Mouse (Mus musculus): ENCODE data around the gene Rasl11a. TPM values are rescaled to one million over a fixed set of nuclear protein-coding genes. Genes with fewer than 3 reads are reported as not detected.
"Not testable (repeated sequence)": the region's sequence is repeated elsewhere in the genome, so short reads cannot be mapped to it uniquely, and the experiment has no call there.

Rasl11a gene
- polyA plus RNA-seq, 1 experiment from 2014 or later, result 10.2 TPM

DNA sequence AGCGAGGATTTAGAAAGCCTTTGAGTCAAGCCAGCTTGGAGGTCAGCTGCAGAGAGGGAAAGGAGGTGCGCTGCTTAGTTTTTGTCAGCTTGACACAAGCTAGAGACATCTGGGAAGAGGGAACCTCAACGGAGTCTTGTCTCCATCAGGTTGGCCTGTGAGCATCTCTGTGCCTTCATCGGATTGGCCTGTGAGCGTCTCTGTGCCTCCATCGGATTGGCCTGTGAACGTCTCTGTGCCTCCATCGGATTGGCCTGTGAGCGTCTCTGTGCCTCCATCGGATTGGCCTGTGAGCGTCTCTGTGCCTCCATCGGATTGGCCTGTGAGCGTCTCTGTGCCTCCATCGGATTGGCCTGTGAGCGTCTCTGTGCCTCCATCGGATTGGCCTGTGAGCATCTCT, 50.8 kb downstream of the Rasl11a start:
- H3K4me1 ChIP-seq (ENCODE audit: control insufficient read depth, insufficient read depth, low read length); H3K9ac ChIP-seq (ENCODE audit: low read depth, low read length); H3K9me3 ChIP-seq (replicated peaks; ENCODE audit: control insufficient read depth, low read length, poor library complexity, severe bottlenecking); H3K4me3 ChIP-seq (ENCODE audit: low read depth, low read length); ATAC-seq; H3K4me2 ChIP-seq (ENCODE audit: low read length); H3K27me3 ChIP-seq (ENCODE audit: control insufficient read depth, insufficient read depth, low read depth, low read length); H3K36me3 ChIP-seq (ENCODE audit: control insufficient read depth, insufficient read depth, low read length); H3K27ac ChIP-seq (ENCODE audit: low read length): not testable (repeated sequence)
- WGBS, result 94% methylated on average over 14 of the region's 16 CpGs

DNA sequence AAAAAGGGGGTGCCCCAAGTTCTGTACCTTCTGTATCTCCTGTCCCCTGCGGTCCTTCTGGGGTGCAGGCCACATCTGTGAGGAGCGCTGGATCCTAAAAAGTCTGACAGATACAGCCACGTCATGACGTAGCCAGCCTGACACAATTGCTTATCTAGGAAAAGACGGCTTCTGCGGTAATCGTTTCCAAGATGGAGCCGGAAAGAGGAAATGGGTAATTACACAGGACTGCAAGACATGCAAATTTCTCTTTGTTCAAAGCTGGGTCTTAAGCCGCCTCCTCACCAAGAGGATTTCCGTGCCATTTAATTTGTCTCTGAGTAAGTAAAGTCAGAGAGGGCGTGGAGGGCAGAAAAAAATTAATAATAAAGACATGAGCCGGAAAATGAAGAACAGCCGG, 52.1 kb downstream of the Rasl11a start:
- ATAC-seq, result no peak
- no peak overlapping the region for H3K4me3 ChIP-seq (ENCODE audit: low read depth, low read length)
- H3K9ac ChIP-seq (ENCODE audit: low read depth, low read length), result no peak overlapping the region
- WGBS, result 74% methylated on average over 13 of the region's 13 CpGs
- no peak overlapping the region for H3K27ac ChIP-seq (ENCODE audit: low read length)
- H3K36me3 ChIP-seq (ENCODE audit: control insufficient read depth, insufficient read depth, low read length), result no peaks in the 10 kb centered on the region
- H3K4me2 ChIP-seq (ENCODE audit: low read length), result no peak overlapping the region
- no peaks in the 10 kb centered on the region for H3K9me3 ChIP-seq (replicated peaks; ENCODE audit: control insufficient read depth, low read length, poor library complexity, severe bottlenecking)
- H3K27me3 ChIP-seq (ENCODE audit: control insufficient read depth, insufficient read depth, low read depth, low read length), result no peaks in the 10 kb centered on the region
- no peaks in the 10 kb centered on the region for H3K4me1 ChIP-seq (ENCODE audit: control insufficient read depth, insufficient read depth, low read length)

Other genes with a start within 250 kb of the Rasl11a start
- 14.5 and 16.6 TPM in 2 replicates for gene Usp12, start 50.1 kb upstream of the Rasl11a start, polyA plus RNA-seq (2015; fragmentation: Nextera tagmentation; extraction: Ambion mirVana)
- 300 and 310 TPM in 2 replicates for gene Rpl21, start 12.2 kb upstream of the Rasl11a start, polyA plus RNA-seq (2015; fragmentation: Nextera tagmentation; extraction: Ambion mirVana)
- 112 and 116 TPM in 2 replicates for gene Gtf3a, start 103.6 kb downstream of the Rasl11a start, polyA plus RNA-seq (2015; fragmentation: Nextera tagmentation; extraction: Ambion mirVana)
- 28.4 and 31.2 TPM in 2 replicates for gene Mtif3, start 118.7 kb downstream of the Rasl11a start, polyA plus RNA-seq (2015; fragmentation: Nextera tagmentation; extraction: Ambion mirVana)
- 4.5 and 5.0 TPM in 2 replicates for gene Lnx2, start 231.5 kb downstream of the Rasl11a start, polyA plus RNA-seq (2015; fragmentation: Nextera tagmentation; extraction: Ambion mirVana)
- gene Polr1d, start 232.0 kb downstream of the Rasl11a start, polyA plus RNA-seq (2015; fragmentation: Nextera tagmentation; extraction: Ambion mirVana), result 87.6 and 89.7 TPM in 2 replicates

Data from midbrain, embryonic 16.5 days (tissue).